Comparison of ENCODE assay signal across 30 mouse cellular contexts in the genomic region with DNA sequence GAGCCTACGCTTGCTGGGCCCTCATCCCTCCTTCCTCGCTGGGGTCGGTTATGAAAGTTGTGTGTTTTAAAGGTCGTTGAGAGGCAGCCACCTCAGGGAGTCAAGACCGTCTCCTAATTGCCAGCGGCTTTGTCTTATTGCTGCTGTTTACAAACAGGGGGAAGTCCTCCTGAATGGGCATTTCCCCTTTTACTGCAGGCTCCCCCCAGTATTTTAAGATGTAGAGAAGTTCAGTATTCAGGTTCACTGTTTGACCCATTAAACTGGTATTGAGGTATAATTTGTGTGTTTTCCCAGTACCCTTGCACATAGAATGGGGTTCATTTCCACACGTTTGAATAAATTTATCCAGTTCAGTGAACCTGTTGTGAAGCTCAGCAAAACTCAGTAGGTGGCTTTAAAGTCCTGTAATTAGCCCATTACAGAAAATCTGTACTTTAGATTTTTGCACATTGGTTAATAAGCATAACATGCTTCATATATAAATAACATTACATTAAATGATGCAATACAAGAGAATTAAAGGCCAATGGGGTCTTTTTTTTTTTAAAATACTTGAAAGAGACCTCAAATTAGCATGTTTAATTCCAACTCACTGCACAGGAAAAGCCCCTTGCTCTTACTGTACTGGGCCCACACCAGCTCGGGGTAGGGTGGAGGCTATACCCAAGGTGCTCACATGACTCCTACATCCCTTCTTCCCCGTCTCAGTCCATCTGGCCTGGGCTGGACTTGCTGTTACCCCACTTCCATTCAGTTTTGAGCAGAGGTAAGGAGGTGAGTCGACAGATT.
A peak's percentile ranks its signal among the peaks of the same experiment; 100 is the strongest.
DNase-seq lines count a peak whose midpoint lies in the region; ATAC-seq and TF ChIP-seq lines count a peak whose summit lies in the region.
"Had no signal": no experiment of that assay in that cellular context is flagged by ENCODE, and none has a peak within 500 bp of the region (broad histone marks: within the 10 kb centered on the region; RNA-seq: fewer than 3 reads in every experiment).

No protein-coding gene starts in this region.

- H3K9ac ChIP-seq in forebrain, embryonic 13.5 days: no peak overlapping the region
- H3K9ac ChIP-seq in forebrain, embryonic 16.5 days (replicated peaks; ENCODE audit: low read depth, low read length): no peak overlapping the region
- H3K9ac ChIP-seq in CH12.LX (ENCODE audit: insufficient read depth, low read depth): no peak overlapping the region
- H3K9ac ChIP-seq: embryonic facial prominence, embryonic 13.5 days; heart, embryonic 12.5 days; heart, embryonic 15.5 days; hindbrain, embryonic 13.5 days; intestine, embryonic 15.5 days had no signal

- no peaks in the 10 kb centered on the region for H3K36me3 ChIP-seq in forebrain, embryonic 13.5 days (ENCODE audit: poor library complexity, severe bottlenecking)
- H3K36me3 ChIP-seq in forebrain, embryonic 16.5 days (ENCODE audit: control insufficient read depth, insufficient read depth): no peaks in the 10 kb centered on the region
- no peaks in the 10 kb centered on the region for H3K36me3 ChIP-seq in CH12.LX (replicated peaks in 1 of 2; ENCODE audit: control insufficient read depth in 1 of 2, insufficient read depth in 1 of 2, low read length in 1 of 2)
- H3K36me3 ChIP-seq: embryonic facial prominence, embryonic 10.5 days; embryonic facial prominence, embryonic 13.5 days; G1E; heart, embryonic 12.5 days; heart, embryonic 15.5 days; hindbrain, embryonic 10.5 days; hindbrain, embryonic 13.5 days; intestine, embryonic 15.5 days had no signal

- no peak for TF ChIP-seq EP300 in CH12.LX (IDR thresholded peaks at IDR 0.05; ENCODE audit: low read length)

- peak; percentile 53 for DNase-seq in A20 (ENCODE audit: low read depth, low spot score)
- DNase-seq in CH12.LX (ENCODE audit: extremely low read depth): peak; percentile 29
- DNase-seq in retina, postnatal 1 day: peak; percentile 46
- no peak for DNase-seq in embryo, embryonic 10.5 days (ENCODE audit: low spot score)
- DNase-seq: adrenal gland, postnatal 10 days; adrenal gland, postnatal 36 days; cerebellum, adult 11 months; cerebellum, adult 2 months; cerebellum, adult 9-11 months; cerebellum, postnatal 25 days; embryo, embryonic 11 days; gastrocnemius, adult 2 months; gastrocnemius, postnatal 14 days; heart, adult 11 months; heart, postnatal 10 days; heart, postnatal 36 days; kidney, adult 11 months had no signal

- H3K4me3 ChIP-seq in forebrain, embryonic 13.5 days: no peak overlapping the region
- H3K4me3 ChIP-seq in forebrain, embryonic 16.5 days (replicated peaks; ENCODE audit: low read length): no peak overlapping the region
- H3K4me3 ChIP-seq in CH12.LX (replicated peaks in 1 of 3; ENCODE audit: low read depth in 2 of 3, low read length in 2 of 3, poor library complexity in 1 of 3): peak overlapping the region in 1 of 3 experiments; percentile 26
- H3K4me3 ChIP-seq: embryonic facial prominence, embryonic 10.5 days; embryonic facial prominence, embryonic 13.5 days; erythroblast, embryonic 14.5 days; gastrocnemius, adult 2 months; heart, embryonic 12.5 days; heart, embryonic 15.5 days; hindbrain, embryonic 10.5 days; hindbrain, embryonic 13.5 days; intestine, embryonic 15.5 days had no signal

- TF ChIP-seq CTCF in CH12.LX (conservative IDR thresholded peaks at IDR 0.05 in 1 of 2, IDR thresholded peaks at IDR 0.05 in 1 of 2; ENCODE audit: low read depth in 2 of 2, low read length in 2 of 2): no peak

- no peak for TF ChIP-seq RAD21 in CH12.LX (IDR thresholded peaks at IDR 0.05; ENCODE audit: low read depth, low read length)

- peaks cover 94% of the 10 kb centered on the region for H3K27me3 ChIP-seq in forebrain, embryonic 13.5 days
- peaks cover 80% of the 10 kb centered on the region for H3K27me3 ChIP-seq in forebrain, embryonic 16.5 days (replicated peaks; ENCODE audit: control insufficient read depth, insufficient read depth, low read length)
- H3K27me3 ChIP-seq in CH12.LX (replicated peaks): no peaks in the 10 kb centered on the region
- H3K27me3 ChIP-seq: embryonic facial prominence, embryonic 13.5 days; heart, embryonic 12.5 days; heart, embryonic 15.5 days; intestine, embryonic 15.5 days had no signal

- dilution Hi-C loops in CH12.LX (cut with MboI; ENCODE audit: extremely low pct_ligation_motif_present, extremely low pct_unique_long_range_greater_than_20kb, low sequenced_read_pairs): no loop called here

- H3K27ac ChIP-seq in forebrain, embryonic 13.5 days: no peak overlapping the region
- H3K27ac ChIP-seq in forebrain, embryonic 16.5 days (ENCODE audit: low read length): no peak overlapping the region
- H3K27ac ChIP-seq in CH12.LX (ENCODE audit: insufficient read depth, low read depth): no peak overlapping the region; the same call in 1 of the 2 replicates
- H3K27ac ChIP-seq: embryonic facial prominence, embryonic 10.5 days; embryonic facial prominence, embryonic 13.5 days; gastrocnemius, adult 2 months; heart, embryonic 15.5 days; hindbrain, embryonic 10.5 days; hindbrain, embryonic 13.5 days; intestine, embryonic 15.5 days had no signal

- no peaks in the 10 kb centered on the region for H3K9me3 ChIP-seq in forebrain, embryonic 13.5 days (replicated peaks)
- no peaks in the 10 kb centered on the region for H3K9me3 ChIP-seq in forebrain, embryonic 16.5 days (ENCODE audit: control insufficient read depth, low read length)
- H3K9me3 ChIP-seq in CH12.LX (replicated peaks; ENCODE audit: low read length): no peaks in the 10 kb centered on the region
- H3K9me3 ChIP-seq: embryonic facial prominence, embryonic 10.5 days; embryonic facial prominence, embryonic 13.5 days; G1E; heart, embryonic 12.5 days; heart, embryonic 15.5 days; hindbrain, embryonic 10.5 days; hindbrain, embryonic 13.5 days; intestine, embryonic 15.5 days had no signal

- 10% methylated on average over 10 of the region's 10 CpGs for WGBS in forebrain, embryonic 13.5 days
- WGBS in forebrain, embryonic 16.5 days: 8% methylated on average over 10 of the region's 10 CpGs

- H3K79me2 ChIP-seq in CH12.LX (replicated peaks; ENCODE audit: control insufficient read depth, extremely low read depth, insufficient read depth, poor library complexity, severe bottlenecking): no peaks in the 10 kb centered on the region

- TF ChIP-seq POLR2A in CH12.LX (IDR thresholded peaks at IDR 0.05; ENCODE audit: low read depth, low read length): no peak

- H3K4me2 ChIP-seq in forebrain, embryonic 13.5 days: no peak overlapping the region
- no peak overlapping the region for H3K4me2 ChIP-seq in forebrain, embryonic 16.5 days (ENCODE audit: low read length)
- peak overlapping the region; percentile 18 for H3K4me2 ChIP-seq in CH12.LX (ENCODE audit: insufficient read depth, low read depth, poor library complexity, severe bottlenecking)
- H3K4me2 ChIP-seq: embryonic facial prominence, embryonic 13.5 days; heart, embryonic 12.5 days; heart, embryonic 15.5 days; hindbrain, embryonic 13.5 days; intestine, embryonic 15.5 days had no signal

- in situ Hi-C loops in CH12.LX (cut with MboI; ENCODE audit: low pct_ligation_motif_present, low pct_unique_long_range_greater_than_20kb, low sequenced_read_pairs): no loop called here

- H3K4me1 ChIP-seq in forebrain, embryonic 13.5 days: peaks cover 10% of the 10 kb centered on the region
- no peaks in the 10 kb centered on the region for H3K4me1 ChIP-seq in forebrain, embryonic 16.5 days (replicated peaks; ENCODE audit: control insufficient read depth, insufficient read depth, low read length)
- peaks cover 5 to 26% of the 10 kb centered on the region in 2 experiments for H3K4me1 ChIP-seq in CH12.LX (ENCODE audit: control insufficient read depth in 1 of 2, insufficient read depth in 2 of 2)
- H3K4me1 ChIP-seq: embryonic facial prominence, embryonic 13.5 days; heart, embryonic 12.5 days; heart, embryonic 15.5 days; hindbrain, embryonic 13.5 days; intestine, embryonic 15.5 days had no signal

- ATAC-seq in forebrain, embryonic 13.5 days: 0 out of 2 replicates have a peak, but pooled peaks have one; percentile 44
- no peak; the same call in 1 of the 2 replicates for ATAC-seq in forebrain, embryonic 16.5 days
- ATAC-seq: hindbrain, embryonic 16.5 days; intestine, embryonic 15.5 days; Patski had no signal

TF ChIP-seq in CH12.LX, 34 proteins besides CTCF, POLR2A, EP300 and RAD21:
- TF ChIP-seq ZNF384 (IDR thresholded peaks at IDR 0.05; ENCODE audit: low read depth, low read length) (peak; percentile 59), MAFK (IDR thresholded peaks at IDR 0.05; ENCODE audit: insufficient replicate concordance, low read length) (no peak), IRF4 (IDR thresholded peaks at IDR 0.05; ENCODE audit: low read depth, low read length) (no peak), ZKSCAN1 (IDR thresholded peaks at IDR 0.05; ENCODE audit: borderline replicate concordance, low read depth, low read length) (no peak), BHLHE40 (IDR thresholded peaks at IDR 0.05; ENCODE audit: low read depth, low read length) (peak; percentile 29; the same call in 1 of the 2 replicates), HCFC1 (IDR thresholded peaks at IDR 0.05; ENCODE audit: low read depth, low read length) (no peak)
